Mouse (Mus musculus): ENCODE results near the gene Gtpbp8. TPM values are rescaled to one million over a fixed set of nuclear protein-coding genes. Genes with fewer than 3 reads are reported as not detected.

Gtpbp8 gene
- total RNA-seq, 2 experiments from 2014 or later = 14.9 to 16.6 TPM

- no peak for DNase-seq (ENCODE audit: low spot score in 2 of 2)
These were observed 55.1 kb downstream of the Gtpbp8 start for GRCm38 (mm10) chr16:44691066-44691465.

GRCm38 (mm10) chr16:44690501-44690900 lies 55.7 kb downstream of the Gtpbp8 start:
- no peak for DNase-seq (ENCODE audit: low spot score in 2 of 2)

- DNase-seq (ENCODE audit: low spot score in 2 of 2) = no peak
These were observed 57.7 kb downstream of the Gtpbp8 start for GRCm38 (mm10) chr16:44688507-44688906.

GRCm38 (mm10) chr16:44687719-44688420 lies 58.3 kb downstream of the Gtpbp8 start:
- no peak for DNase-seq (ENCODE audit: low spot score in 2 of 2)

- no peak for DNase-seq (ENCODE audit: low spot score in 2 of 2)
These were observed 59.0 kb downstream of the Gtpbp8 start for GRCm38 (mm10) chr16:44686991-44687718.

Other genes starting within 250 kb of the Gtpbp8 start
- gene Boc, start 187.5 kb downstream of the Gtpbp8 start, total RNA-seq (2021) = 10 to 100 TPM; 26.2 to 30.3 TPM
- gene Nepro, start 22.1 kb downstream of the Gtpbp8 start, total RNA-seq (2021) = 1 to 10 TPM; 5.8 to 6.6 TPM
- 1 to 10 TPM; 1.3 TPM for gene Cd200r1, start 19.4 kb upstream of the Gtpbp8 start, total RNA-seq (2021)
- under 1 TPM; 0.15 to 0.29 TPM for gene Cd200r4, start 65.4 kb upstream of the Gtpbp8 start, total RNA-seq (2021)
- not detected for gene Cd200r2, start 120.7 kb upstream of the Gtpbp8 start, total RNA-seq (2021)
- gene Cd200r3, start 197.3 kb upstream of the Gtpbp8 start, total RNA-seq (2021) = 1 to 10 TPM; 1.6 to 2.0 TPM